ENCODE assay signal across 9 mouse cellular contexts in the genomic region with DNA sequence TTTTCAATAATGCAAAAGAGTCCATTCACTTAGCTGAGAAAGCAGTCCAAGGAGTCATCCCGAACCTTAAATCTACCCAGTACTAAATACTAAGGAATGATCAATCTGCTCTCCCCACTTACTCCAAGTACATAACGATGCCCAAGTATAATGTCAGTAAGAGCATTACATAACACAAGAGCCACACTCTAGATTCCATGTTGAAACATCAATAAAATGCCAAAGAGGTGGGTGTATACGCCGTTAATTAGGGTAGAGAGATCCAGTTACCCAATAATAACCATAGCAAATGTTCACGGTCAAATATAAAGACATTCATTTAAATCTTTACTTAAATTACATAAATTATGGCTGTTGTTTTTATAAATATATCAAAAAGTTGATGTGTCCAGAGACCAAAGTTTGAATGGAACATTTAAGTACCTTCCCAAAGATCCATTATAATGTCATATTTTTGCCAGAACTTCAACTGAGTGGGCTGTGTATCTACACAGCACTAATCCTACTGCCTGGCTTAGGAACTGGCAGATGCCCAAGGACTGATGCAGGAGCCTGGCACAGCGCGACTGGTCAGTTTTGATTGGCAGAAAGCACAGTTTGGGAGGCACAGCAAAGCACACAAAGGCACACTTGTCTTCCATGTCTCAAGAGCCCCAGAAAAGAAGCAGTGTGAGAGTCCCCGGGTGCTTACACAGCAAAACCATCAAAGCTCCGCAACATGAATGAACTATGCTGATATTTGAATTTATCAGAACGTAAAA. TPM values are rescaled to one million over a fixed set of nuclear protein-coding genes. Genes with fewer than 3 reads are reported as not detected.
A peak's percentile ranks its signal among the peaks of the same experiment; 100 is the strongest.
DNase-seq lines count a peak whose midpoint lies in the region; ATAC-seq lines count a peak whose summit lies in the region.
"Had no signal": no experiment of that assay in that cellular context is flagged by ENCODE, and none has a peak within 500 bp of the region (broad histone marks: within the 10 kb centered on the region; RNA-seq: fewer than 3 reads in every experiment).

No protein-coding gene starts in this region.

- H3K4me1 ChIP-seq in heart, embryonic 12.5 days (replicated peaks): peaks cover 7% of the 10 kb centered on the region; the same call in 1 of the 2 replicates
- peaks cover 16% of the 10 kb centered on the region for H3K4me1 ChIP-seq in forebrain, embryonic 13.5 days
- 0 out of 2 replicates have a peak, but pooled peaks cover 3% of the 10 kb centered on the region for H3K4me1 ChIP-seq in midbrain, embryonic 12.5 days

- no peak for ATAC-seq in heart, embryonic 12.5 days (ENCODE audit: insufficient number of reproducible peaks, low FRiP score)
- peak; percentile 97 for ATAC-seq in forebrain, embryonic 13.5 days
- peak; percentile 80 for ATAC-seq in midbrain, embryonic 12.5 days (ENCODE audit: low FRiP score, low read depth)

- no peak overlapping the region for H3K4me2 ChIP-seq in heart, embryonic 12.5 days
- H3K4me2 ChIP-seq in forebrain, embryonic 13.5 days: no peak overlapping the region
- no peak overlapping the region for H3K4me2 ChIP-seq in midbrain, embryonic 12.5 days (replicated peaks)

- H3K27me3 ChIP-seq in heart, embryonic 12.5 days (replicated peaks): no peaks in the 10 kb centered on the region
- H3K27me3 ChIP-seq in forebrain, embryonic 13.5 days: no peaks in the 10 kb centered on the region
- no peaks in the 10 kb centered on the region for H3K27me3 ChIP-seq in midbrain, embryonic 12.5 days

- DNase-seq in heart, postnatal 4 days: peak; percentile 30
- peak; percentile 53 for DNase-seq in adrenal gland, postnatal 25 days
- DNase-seq in layer of hippocampus, postnatal 10 days (ENCODE audit: low spot score in 2 of 2): peak; percentile 55 to 69
- DNase-seq in spleen, postnatal 10 days (ENCODE audit: low spot score in 2 of 2): no peak
- DNase-seq in spleen, adult 12 weeks (ENCODE audit: low spot score): no peak

- no peak overlapping the region for H3K27ac ChIP-seq in heart, embryonic 12.5 days (ENCODE audit: poor library complexity, severe bottlenecking)
- H3K27ac ChIP-seq in forebrain, embryonic 13.5 days: no peak overlapping the region
- no peak overlapping the region for H3K27ac ChIP-seq in midbrain, embryonic 12.5 days (replicated peaks)
- H3K27ac ChIP-seq: heart, adult 2 months had no signal

- H3K4me3 ChIP-seq in heart, embryonic 12.5 days: no peak overlapping the region
- H3K4me3 ChIP-seq in forebrain, embryonic 13.5 days: no peak overlapping the region
- H3K4me3 ChIP-seq in midbrain, embryonic 12.5 days: no peak overlapping the region
- H3K4me3 ChIP-seq: heart, adult 2 months had no signal

- no peak overlapping the region for H3K9ac ChIP-seq in heart, embryonic 12.5 days
- no peak overlapping the region for H3K9ac ChIP-seq in forebrain, embryonic 13.5 days
- H3K9ac ChIP-seq in midbrain, embryonic 12.5 days (replicated peaks): no peak overlapping the region

- no peaks in the 10 kb centered on the region for H3K36me3 ChIP-seq in heart, embryonic 12.5 days
- no peaks in the 10 kb centered on the region for H3K36me3 ChIP-seq in forebrain, embryonic 13.5 days (ENCODE audit: poor library complexity, severe bottlenecking)
- no peaks in the 10 kb centered on the region for H3K36me3 ChIP-seq in midbrain, embryonic 12.5 days

- 71% methylated on average over 10 of the region's 10 CpGs for WGBS in heart, embryonic 12.5 days
- 57% methylated on average over 10 of the region's 10 CpGs for WGBS in forebrain, embryonic 13.5 days
- WGBS in midbrain, embryonic 12.5 days: 83% methylated on average over 10 of the region's 10 CpGs

- H3K9me3 ChIP-seq in heart, embryonic 12.5 days (replicated peaks): no peaks in the 10 kb centered on the region
- no peaks in the 10 kb centered on the region for H3K9me3 ChIP-seq in forebrain, embryonic 13.5 days (replicated peaks)
- H3K9me3 ChIP-seq in midbrain, embryonic 12.5 days: no peaks in the 10 kb centered on the region

RNA-seq across cellular contexts. Expression of a gene that starts 55.5 kb away (rescaled TPM):
- total RNA-seq in heart, postnatal 4 days (2021): 10 to 100 TPM; 37.7 to 38.2 TPM
- polyA plus RNA-seq in heart, embryonic 12.5 days (2016; fragmentation: Nextera tagmentation; extraction: Ambion mirVana): 62.6 and 63.3 TPM in 2 replicates
- total RNA-seq in adrenal gland, postnatal 25 days (2021): 24.2 and 25.2 TPM in 2 replicates
- polyA plus RNA-seq in forebrain, embryonic 13.5 days (2015; fragmentation: Nextera tagmentation; extraction: Ambion mirVana): 4.3 and 4.4 TPM in 2 replicates
- 10 to 100 TPM; 17.5 to 18.1 TPM for total RNA-seq in layer of hippocampus, postnatal 10 days (2021)
- polyA plus RNA-seq in midbrain, embryonic 12.5 days (2016; fragmentation: Nextera tagmentation; extraction: Ambion mirVana): 15.9 and 18.6 TPM in 2 replicates

Comparison
In these comparisons a context has a peak if more than half of its experiments do, and no peak if none do; other contexts are left out.
1. DNase-seq: peak in heart, postnatal 4 days (single experiment), adrenal gland, postnatal 25 days (single experiment) and layer of hippocampus, postnatal 10 days (2 of 2); none in spleen, postnatal 10 days (0 of 2) and spleen, adult 12 weeks (single experiment).